Mouse (Mus musculus) left cerebral cortex, postnatal 25 days (tissue): Measurements from ENCODE around the gene Zfyve27. TPM values are rescaled to one million over a fixed set of nuclear protein-coding genes. Genes with fewer than 3 reads are reported as not detected.

Experiments
- DNase-seq, 2 experiments: peaks; one replicate each; pipeline ENCODE4 v3.0.0; 2022; ENCODE audit warnings: low spot score in 2 of 2, mixed read lengths in 1 of 2
- intact Hi-C: fragments of 180-260 bp; cut with DNase I; formaldehyde crosslinking; loops from one replicate; pipeline ENCODE4 v1.15.1; 2025
- total RNA-seq, 2 experiments: library from RNA; stranded (reverse); gene quantifications; 2 replicates each; pipeline ENCODE4 v1.2.3; 2021

Gene Zfyve27
- 10 to 100 TPM; 84.6 to 95.8 TPM for total RNA-seq

DNA sequence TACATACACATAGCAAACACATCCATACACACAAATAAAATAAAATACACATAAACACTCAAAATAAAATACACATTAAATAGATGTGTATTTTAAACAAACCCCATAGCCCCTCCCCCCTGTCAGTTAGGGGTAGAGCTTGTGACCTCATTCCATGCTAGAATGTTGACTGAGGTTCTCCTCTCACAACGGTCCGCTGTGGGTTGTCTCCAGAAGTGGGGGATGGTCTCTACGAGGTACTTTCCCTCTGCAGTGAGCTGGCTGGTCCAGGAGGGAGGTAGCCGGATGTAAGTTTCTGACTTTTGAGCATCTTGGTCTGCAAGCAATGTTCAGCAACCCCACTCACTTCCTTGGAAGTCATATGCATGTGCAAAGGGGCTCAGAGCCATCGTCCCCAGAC is at the start of gene Zfyve27:
Gene Zfyve27 (plus strand): TSS at position 188 of the 400 bp plus-strand sequence.
- DNase-seq: no peak

DNA sequence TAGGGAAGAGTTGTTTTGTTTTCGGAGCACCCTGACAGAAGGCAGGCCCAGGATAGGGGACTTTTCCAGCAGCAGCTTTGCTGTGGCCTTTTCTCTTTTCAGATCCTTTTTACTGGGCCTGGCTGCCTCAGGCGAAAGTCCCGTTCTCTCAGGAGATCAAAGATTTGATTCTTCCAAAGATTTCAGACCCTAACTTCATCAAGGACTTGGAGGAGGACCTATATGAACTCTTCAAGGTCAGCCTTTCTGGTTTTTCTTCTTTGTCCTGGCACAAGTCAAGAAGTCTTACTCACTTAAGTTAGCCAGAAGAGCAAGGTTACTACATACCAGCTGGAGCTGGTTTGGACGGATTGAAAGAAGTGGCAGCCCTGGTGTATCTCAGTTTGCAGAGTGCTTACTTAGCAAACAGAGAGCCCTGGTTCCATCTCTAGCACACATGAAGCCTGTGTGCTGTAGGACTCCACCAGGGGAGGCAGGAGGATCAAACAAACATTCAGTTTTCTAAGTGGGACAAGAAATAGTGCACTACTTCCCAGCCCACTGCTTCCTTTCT is 47.9 kb upstream of the Zfyve27 start:
- intact Hi-C loops: no loop called here
- no peak for DNase-seq

More for the DNA sequence above, at the start of gene Zfyve27:
- intact Hi-C loops: no loop called here

DNA sequence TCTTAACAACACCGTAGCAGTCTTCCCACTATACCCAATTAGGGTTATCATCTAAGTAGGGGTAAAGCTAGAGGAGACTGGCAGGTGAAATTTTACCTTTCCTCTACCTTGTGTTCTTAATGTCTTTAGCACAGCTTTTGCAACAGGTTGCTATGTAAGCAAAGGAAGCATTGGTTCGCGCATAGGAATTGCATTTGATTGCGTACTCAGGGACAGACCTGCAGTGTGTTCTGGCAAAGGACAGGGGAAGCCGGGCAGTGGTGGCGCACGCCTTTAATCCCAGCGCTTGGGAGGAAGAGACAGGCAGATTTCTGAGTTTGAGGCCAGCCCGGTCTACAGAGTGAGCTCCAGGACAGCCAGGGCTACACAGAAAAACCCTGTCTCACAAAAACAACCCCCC is 45.6 kb upstream of the Zfyve27 start:
- intact Hi-C loops: no loop called here
- DNase-seq: no peak

DNA sequence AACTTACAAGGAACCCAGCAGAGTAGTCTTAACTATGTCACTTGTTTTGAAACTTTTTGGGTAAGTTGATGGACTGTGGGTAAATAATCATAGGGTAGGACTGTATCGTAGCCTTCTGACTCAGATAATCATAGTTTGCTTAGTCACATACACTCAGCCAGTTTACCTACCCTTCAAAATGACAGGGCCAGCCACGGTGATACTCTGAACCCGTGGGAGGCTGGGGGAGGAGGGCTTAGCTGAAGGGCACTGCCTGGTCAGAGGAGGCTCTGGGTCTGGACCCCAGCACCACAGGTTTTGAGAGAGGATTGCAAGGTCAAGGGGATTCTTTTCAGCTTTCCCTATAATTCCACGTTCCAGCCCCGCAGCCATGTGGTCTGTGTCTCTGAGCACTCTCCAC is 45.2 kb upstream of the Zfyve27 start:
- DNase-seq: no peak
- intact Hi-C loops: no loop called here

DNA sequence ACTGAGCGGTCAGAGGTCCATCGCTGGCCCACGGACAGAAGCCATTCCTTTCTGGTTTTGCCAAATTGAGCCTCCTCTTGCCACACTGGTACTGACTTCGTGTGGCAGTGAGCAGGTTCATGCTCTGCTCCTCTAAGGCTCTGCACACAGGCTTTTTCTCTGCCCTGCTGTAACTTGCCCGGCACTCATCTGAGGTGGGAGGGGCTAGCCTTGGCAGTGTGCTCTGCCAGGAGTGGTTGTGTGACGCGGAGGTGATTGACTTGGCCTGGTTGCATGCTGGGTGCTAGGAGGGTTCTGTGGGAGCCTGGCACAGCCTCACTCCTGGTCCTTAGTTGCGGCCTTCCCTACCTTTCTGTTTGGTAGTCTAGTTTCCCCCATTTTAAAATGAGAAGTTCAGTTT is 43.3 kb upstream of the Zfyve27 start:
- intact Hi-C loops: no loop called here

DNA sequence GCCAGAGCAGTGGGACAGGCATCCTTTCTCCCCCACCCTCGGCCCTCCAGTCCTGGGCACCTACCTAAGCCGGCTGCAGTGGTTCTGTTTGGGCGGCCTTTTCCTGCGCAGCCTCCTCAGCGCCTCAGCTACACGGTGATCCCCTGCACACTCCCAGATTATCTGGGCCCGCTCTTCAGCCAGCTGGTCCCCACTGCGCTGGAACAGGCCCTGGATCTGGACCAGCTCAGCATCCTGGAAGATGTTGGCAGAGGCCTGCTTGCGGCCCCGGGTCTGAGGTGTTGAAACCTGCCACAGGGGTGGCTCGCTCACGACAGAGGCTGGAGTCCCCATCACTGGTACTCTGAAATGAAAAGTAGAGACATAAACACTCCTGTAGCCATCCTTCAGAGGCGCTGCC is 39.1 kb upstream of the Zfyve27 start:
- intact Hi-C loops: loop anchor here (5.0 kb wide), 1 partner anchor 32 kb away; the partner anchor contains the start of gene Pi4k2a
- no peak for DNase-seq

More for the DNA sequence above, 43.3 kb upstream of the Zfyve27 start:
- DNase-seq: no peak

DNA sequence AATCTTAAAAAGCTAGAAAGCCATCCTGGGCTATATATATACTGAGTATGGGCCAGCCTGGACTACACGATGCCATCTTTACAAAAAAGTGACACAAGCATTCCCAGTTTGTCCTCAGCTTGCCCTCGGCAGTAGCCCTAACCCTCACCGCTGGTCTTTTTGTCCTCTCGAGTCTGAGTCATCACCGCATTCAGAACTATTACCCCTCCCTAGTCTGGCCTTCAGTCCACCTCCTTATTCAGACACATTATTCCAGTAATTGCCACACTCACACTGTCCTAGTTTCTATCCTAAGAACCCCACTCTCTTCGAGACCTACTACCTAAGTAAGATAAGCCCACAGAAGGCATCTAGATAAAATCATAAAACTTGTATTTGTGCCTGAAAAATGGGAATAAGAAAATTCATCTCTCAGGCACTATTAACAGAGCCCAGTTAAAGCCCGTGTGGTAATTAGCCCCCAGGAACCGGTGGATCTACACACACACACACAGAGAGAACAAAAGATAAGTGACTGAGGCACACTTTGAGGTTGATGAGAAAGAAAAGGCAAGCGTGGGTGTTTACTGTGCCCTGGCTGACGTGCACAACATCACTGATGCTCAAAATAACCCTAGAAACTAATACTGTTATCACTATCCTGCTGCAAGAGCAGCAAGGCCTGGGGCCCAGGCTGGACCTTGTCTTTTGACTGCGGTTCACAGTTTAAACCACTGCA is 38.1 kb upstream of the Zfyve27 start:
- DNase-seq: no peak
- intact Hi-C loops: loop anchor here (5.0 kb wide), 1 partner anchor 33 kb away; the partner anchor contains the start of gene Pi4k2a

DNA sequence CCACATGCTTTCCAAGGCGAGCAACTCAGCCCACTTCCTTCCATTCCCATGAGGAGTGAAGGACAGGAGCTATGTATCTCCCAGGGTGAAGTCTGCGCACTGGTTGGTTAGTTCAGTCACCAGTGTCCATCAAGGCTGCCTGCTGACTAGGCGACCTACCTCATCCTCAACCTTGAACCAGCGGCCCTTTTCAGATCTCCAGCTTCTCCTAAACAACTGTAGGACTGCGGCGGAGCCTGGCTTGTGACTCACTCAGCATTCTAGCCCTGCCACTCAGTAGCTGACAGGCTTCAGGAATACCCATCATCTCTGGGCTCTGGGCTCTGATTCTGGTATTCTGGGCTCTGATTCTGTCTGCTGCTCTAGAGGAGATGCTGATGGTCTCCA is 37.5 kb upstream of the Zfyve27 start:
- intact Hi-C loops: loop anchor here (5.0 kb wide), 1 partner anchor 34 kb away; the partner anchor contains the start of gene Pi4k2a
- no peak for DNase-seq

DNA sequence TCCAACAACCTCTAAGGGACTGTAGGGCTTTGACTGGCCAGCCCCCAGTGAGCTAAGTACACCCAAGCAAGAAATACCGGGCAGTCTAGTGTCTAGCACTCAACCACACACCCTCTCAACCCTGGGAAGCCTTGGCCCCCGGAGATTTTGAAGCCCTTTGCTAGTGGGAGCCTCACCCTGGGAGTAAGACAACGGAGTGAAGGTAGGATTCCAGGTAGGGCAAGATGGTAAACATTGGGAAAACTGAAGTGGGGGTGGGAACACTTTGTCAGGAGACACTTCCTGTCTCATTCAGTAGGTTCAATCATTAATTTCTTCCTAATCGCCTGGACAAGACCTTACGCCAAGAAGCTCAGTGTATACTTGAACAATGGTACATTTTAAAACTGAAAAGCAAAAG is 36.7 kb upstream of the Zfyve27 start:
- no peak for DNase-seq
- intact Hi-C loops: loop anchor here (5.0 kb wide), 1 partner anchor 35 kb away; the partner anchor contains the start of gene Pi4k2a

DNA sequence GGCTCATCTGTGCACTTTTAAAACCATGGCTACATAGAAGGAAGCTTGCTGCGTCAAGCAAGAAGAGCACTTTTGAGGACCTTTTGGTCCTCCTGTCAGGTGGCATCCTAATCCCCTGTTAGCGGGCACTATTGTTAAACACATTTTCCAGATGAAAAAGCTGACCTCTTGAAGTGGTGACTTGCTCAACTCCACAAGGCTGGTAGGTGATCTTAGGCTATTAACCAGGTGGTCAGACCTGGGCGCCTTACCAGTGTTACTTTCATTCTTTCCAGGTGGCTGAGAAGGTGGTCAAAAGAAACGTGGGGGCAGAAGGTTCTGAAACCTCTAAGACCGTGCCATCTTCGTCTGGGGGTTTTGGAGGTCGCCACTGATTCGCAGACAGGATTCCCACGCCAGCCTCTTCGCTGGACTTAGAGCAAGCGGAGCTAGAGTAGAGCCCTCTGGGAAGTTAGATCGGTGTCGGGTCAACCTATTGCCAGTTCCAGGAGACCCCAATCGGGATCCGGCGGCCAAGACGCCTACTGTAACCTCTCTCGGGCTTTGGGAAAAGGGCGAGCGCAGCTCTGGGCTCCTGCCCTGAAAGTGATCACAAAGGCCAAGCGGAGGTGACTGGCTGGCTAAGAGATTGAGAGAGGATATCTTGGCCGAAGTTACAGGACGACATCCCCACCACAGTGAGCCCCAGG is 35.6 kb upstream of the Zfyve27 start:
- intact Hi-C loops: loop anchor here (5.0 kb wide), 1 partner anchor 36 kb away; the partner anchor contains the start of gene Pi4k2a
- DNase-seq: no peak

DNA sequence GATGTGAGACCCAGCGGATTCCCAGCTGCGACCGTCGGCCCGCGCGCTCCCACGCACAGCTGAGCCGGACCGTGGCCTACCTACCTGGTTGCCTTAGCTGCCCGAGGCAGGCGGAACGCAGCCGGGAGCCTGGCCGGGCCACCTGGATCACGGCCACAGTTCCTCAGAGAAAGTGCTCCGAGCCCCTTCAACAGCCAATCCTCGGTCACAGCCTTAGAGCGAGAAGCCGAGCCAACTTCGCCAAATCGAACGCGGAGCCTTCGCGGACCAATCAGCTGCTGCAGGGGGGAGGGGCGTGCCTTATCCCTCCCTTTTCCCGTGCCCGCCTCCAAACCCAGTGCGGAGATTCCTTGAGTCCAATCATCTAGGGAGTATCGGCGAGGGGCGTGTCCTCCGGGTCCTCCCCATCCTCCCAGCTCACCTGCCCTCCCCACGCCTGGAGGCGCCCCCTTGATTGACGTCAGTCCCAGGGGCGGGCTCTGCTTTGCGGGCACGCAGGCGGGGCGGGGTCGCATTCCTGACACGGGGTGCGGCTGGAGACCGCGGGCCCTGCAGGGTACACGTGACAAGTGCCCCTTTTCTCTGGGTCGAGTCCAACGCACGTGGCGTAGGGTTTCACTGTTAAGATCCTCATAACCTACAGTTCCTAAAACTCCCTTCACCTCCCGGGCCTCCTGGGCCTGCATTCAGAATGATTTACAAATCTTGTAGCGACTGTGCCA is 34.8 kb upstream of the Zfyve27 start, which contains the start of gene Avpi1:
Gene Avpi1 (minus strand): TSS at position 273 of the 722 bp plus-strand sequence.
- DNase-seq: peak; percentile 97 to 99
- intact Hi-C loops: loop anchor here (5.0 kb wide), 1 partner anchor 37 kb away; the partner anchor contains the start of gene Pi4k2a

DNA sequence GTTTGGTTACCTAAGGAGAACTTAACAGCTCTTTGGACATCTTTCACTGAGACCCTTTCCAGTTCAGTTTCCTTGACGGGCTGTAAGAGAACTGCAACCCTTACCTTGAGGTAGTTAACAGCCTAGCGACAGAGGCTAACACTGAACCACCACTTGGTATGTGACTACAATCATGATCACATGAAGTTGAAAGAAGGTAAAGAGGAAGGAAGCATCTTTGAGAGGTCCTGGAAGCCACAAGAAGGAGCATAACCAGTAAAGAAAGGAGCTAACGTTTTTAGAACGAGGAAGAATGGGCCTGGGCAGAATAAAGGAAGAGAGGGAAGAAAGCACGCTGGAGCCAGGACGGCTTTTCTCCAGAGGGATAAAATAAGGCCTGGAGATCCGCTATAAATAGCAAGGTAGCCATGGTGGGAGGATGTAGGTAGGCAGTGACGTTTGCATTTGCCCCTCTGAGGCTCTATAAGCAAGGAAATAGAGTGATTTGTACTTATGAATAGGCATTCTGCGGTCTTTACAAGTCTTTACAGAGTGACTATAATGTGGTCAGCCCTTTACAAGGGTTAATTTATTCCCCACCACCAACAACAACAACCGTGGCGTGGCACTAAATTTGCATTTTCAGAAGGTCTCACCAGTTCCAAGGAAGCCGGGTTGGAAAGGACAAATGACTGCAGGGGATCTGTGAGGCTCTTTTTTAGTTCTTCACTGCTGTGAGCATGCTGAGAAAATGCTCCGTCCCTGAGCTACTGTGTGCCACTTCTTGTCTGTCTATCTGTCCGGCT is 34.0 kb upstream of the Zfyve27 start:
- intact Hi-C loops: loop anchor here (5.0 kb wide), 1 partner anchor 37 kb away; the partner anchor contains the start of gene Pi4k2a
- peak; percentile 32 to 78 for DNase-seq

DNA sequence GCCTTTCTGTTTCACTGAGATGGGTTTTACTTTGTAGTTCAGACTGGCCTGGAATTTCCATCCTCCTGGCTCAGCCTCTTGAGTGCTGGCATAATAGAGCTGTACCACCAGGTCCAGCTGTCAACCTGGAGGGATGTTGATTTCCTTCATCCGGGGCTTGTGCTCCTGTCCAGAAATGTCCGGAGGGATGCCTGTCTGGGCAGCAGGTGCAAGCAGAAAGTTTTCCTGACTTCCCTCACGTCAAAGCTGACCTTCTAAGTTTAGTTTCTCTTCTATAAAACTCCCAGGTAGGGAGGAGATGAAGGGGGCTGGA is 33.5 kb upstream of the Zfyve27 start:
- intact Hi-C loops: no loop called here

DNA sequence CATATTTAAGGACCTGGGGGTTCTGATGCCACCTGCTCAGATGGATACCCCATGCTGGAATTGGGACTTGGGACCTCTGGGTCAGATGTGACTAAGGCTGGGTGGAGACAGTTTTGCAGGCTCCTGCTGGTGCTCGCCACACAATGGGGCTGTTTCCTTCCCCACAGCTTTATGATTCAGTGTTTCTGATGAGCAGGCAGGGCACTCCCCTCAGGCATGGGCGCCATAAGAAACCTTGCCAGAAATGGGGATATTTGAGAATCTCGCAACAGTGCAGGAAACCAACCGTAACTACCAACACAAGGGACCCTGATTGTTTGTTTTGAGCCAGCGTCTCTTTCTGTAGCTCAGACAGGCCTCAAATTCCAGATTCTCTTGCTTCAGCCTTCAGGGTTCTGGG is 32.6 kb upstream of the Zfyve27 start:
- intact Hi-C loops: no loop called here
- no peak for DNase-seq

More for the DNA sequence above, 33.5 kb upstream of the Zfyve27 start:
- DNase-seq: no peak

DNA sequence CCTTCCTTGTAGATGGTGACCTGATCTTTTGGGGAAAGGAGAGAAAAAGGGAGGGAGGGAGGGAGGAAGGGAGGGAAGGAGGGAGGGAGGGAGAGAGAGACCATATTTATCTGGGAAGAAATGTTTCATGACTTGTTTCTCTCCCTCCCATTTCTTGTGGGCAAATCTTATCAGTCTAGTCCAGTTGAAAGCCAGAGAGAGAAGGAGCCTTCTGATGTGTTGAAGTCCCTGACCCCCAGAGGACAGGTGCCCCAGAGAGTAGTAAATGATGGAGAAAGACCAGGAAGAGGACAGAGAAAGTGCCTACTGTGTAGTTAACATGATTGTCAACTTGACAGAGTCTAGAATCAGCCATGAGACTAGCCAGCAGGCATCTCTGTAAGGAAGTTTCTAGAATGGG is 28.7 kb upstream of the Zfyve27 start:
- intact Hi-C loops: no loop called here
- no peak for DNase-seq

DNA sequence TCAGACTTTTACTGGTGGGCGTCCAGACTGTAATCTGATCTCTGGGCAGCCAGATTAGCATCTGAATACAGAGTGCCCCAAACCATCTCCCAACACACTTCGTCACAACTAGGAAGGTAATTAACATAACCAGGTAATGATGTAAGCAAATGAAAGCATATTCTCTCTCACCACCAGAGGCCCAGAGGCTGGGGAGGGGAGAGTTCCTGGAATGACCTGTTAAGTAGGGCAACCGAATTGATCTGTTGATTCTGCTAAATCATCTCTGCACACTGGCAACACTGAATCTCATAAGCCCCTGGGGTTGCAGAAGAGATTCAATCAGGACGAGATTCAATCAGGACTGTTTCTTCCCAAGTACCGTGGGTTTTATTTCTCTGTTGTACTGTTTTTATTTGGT is 27.6 kb upstream of the Zfyve27 start:
- no peak for DNase-seq
- intact Hi-C loops: no loop called here

DNA sequence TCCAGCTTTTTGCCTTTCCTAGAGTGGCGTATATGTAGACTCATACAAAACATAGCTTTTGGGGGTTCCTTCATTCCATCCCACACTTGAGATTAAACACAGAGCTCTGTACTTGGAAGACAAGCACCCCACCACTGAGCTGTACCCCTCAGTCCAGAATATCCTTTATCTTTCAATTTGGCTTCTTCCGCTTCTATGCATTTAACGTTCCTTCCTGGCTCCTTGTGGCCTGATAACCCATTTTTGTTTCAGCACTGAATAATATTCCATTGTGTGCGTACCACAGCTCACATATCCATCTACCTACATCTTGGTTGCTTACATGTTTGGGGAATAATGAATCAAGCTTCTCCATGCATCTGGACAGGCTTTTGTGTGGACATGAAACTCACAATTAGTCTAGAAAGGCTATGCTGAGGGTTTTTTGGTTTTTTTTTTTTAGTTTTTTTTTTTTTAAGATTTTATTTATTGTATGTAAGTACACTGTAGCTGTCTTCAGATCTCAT is 26.5 kb upstream of the Zfyve27 start:
- no peak for DNase-seq

DNA sequence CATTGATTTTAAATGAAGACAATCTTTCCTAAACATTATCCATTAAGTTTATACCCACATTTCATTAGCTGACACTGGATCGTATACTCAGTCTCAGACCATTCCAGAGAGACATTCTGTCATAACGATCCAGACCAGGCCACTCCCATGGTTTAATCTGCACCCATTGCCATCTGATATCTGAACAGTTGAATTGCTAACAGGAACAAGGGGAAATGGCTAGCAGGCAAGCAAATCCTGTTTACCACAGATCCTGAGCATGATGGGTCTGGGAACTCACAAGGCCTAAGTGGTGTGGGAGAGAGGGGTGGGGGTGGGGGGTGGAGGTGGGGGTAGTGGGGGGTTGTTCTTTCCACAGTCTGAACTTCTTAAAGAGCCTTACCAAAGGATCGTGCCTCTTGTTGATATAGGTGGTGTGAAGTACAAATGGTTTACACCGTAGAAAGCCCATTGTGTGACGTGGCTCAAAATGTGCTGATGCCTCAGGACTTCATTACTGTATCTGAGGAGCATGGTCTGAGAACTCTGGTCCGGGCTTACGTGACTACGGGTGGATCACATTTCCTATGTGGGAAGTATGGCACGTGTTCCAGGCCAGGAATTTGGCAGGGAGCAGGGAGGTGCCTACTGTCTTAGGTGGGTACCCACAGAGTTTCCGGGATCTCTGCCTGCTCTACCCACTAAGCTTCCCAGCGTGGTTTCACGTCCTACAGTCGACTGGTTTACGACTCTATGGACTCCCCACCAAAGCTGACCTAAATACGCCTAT is 25.1 kb upstream of the Zfyve27 start:
- DNase-seq: no peak
- intact Hi-C loops: no loop called here

More for the DNA sequence above, 26.5 kb upstream of the Zfyve27 start:
- intact Hi-C loops: no loop called here
